Mouse (Mus musculus) bone marrow, adult 2 months (tissue): ENCODE measurements around the gene Ccdc33.

Source experiments
- CTCF ChIP-seq: fragments of 200-500 bp; IDR thresholded peaks from 2 replicates; pipeline ENCODE4 v1.5.1; 2011; ENCODE audit warnings: low read length, control low read depth; ENCODE audit not compliant: control insufficient read depth, insufficient read depth
- POLR2A ChIP-seq: fragments of 200-500 bp; IDR thresholded peaks from 2 replicates; pipeline ENCODE4 v1.6.1; 2011; ENCODE audit warnings: low read depth, mild to moderate bottlenecking, control low read depth, low read length, borderline replicate concordance; ENCODE audit not compliant: control insufficient read depth

- TF ChIP-seq CTCF (no peak), POLR2A (no peak)
Measured at GRCm38 (mm10) chr9:58015856-58016255, 102.8 kb downstream of the Ccdc33 start.
